Mouse (Mus musculus): ENCODE results near the gene Rrp1b. TPM values are rescaled to one million over a fixed set of nuclear protein-coding genes. Genes with fewer than 3 reads are reported as not detected.

Gene Rrp1b
- total RNA-seq (2021), result 1 to 10 TPM; 5.9 to 8.4 TPM
- long read RNA-seq, experiment 1, partial matches to known transcripts, result 0 of 1 reads
- long read RNA-seq, experiment 1, other reads (novel, unspliced or antisense), result 1 of 1 reads
- long read RNA-seq, experiment 2, partial matches to known transcripts, result 1 of 2 reads
- long read RNA-seq, experiment 2, other reads (novel, unspliced or antisense), result 0 of 2 reads

DNA sequence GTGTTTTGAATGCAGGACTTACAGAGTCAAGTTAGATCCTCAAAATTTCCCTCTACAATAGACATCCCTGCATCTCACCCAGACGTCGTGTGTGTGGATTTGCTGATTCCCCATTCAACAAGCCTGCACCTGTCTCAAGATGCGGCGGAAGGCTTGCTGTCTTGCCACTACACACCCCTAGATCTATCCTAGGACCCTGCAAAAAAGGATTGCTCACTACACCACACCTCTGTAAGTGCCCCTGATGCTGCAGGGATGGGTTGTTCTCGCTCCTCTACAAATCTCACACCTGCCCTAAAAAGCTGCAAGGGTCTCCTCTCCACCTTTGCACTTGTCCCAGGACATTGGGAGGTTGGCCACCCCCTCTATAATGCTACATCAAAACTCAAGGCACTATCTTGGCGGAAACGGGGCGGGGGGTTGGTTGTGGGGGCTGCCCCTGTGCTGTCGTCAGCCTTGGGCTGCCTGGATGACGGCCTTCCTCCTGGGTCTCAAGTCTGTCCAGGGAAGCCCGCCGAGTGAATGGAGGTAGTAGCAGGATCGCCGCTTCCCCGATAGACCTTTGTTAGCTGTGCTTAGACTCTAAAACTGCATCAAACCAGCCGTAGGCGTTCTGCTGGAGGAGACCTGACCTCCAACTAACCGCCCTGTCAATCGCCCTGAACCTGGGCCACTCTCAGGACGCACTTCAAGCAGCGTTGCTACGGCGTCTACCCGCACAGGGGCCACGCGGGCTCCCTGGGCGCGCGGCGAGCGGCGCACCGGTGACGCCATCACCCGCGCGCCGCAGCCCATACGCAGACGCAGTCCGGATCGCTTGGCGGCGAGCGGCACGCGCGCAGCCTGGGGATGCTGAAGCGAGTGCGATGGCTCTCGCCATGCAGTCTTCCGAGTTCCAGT lies at the start of gene Rrp1b, which contains the start of gene Hsf2bp:
Gene Rrp1b (plus strand): TSS at position 492 of the 900 bp plus-strand sequence.
Gene Hsf2bp (minus strand): TSS at position 741 of the 900 bp plus-strand sequence.
- peak; percentile 55 for DNase-seq (ENCODE audit: low spot score)

DNA sequence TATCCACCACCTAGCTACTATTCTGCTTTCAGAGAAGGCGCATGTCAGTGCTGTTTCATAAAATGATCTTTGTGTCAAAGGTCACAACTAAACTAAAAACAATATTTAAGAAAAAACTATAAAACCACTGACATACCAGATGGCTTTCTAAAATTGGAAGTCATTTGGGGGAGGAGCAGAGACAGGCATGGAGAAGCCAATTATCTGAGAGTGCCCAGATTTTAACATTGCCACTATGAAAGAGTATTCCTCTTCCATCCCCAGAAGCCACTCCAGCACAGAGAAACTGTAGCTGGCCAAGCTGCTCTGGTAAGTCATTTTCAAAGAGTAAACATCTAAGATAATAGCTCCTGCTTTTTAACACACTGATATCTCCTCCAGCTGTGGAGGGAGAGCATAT lies 49.0 kb upstream of the Rrp1b start:
- no peak for DNase-seq (ENCODE audit: low spot score)

DNA sequence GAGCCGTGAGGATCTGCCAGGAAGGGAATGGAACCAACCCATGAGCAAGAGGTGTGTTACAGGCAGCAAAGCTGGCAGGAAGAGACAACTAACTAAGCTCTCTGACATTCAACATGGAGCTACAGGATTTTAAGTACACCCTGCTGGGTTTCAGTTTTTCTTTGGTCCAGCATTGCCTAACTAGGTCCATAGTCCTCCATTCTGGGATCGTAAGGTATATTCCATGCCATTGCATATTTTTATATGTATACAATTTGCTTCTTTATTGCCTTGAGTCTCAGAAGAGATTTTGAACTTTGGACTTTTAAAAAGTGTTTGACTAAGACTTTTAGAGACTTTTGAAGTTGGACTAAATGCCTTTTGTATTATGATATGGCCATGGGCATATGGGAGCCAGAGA lies 46.9 kb upstream of the Rrp1b start:
- DNase-seq (ENCODE audit: low spot score), result no peak

DNA sequence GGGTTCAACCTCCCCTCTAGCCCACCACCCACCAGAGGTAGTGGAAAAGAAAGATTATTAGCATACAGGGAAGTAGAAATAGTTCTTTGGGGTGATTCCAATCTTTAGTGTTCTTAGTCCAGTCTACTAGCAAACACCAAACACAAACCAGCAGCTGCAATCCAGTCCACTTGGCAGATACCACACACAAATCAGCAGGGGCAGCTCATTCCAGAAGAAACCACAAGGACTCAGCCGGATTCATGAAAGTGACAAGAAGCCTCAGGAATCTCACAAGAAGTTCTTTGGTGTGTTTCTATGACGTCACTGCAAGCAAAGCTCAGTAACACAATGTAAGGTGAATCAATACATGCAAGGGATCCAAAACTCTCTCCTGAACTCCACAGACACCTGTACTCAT lies 43.9 kb upstream of the Rrp1b start:
- DNase-seq (ENCODE audit: low spot score), result no peak

DNA sequence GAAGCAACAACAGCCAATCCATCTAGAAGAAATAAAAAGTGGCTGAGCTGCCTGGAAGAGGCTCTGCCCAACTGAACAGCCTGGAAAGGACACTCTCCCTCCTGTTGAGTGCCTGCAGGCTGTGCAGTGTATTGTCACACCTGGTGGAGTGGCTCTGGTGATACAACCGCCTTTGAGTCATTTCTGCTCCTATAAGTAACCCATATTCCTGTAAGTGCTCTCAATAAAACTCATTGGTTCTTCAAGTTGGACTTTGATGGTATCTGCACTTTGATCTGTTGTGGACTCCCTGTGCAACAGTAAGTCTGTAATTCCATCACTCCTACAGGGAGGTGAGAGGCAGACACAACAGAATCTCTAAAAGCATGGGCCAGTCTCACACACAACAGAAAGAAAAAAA lies 42.5 kb upstream of the Rrp1b start:
- no peak for DNase-seq (ENCODE audit: low spot score)

DNA sequence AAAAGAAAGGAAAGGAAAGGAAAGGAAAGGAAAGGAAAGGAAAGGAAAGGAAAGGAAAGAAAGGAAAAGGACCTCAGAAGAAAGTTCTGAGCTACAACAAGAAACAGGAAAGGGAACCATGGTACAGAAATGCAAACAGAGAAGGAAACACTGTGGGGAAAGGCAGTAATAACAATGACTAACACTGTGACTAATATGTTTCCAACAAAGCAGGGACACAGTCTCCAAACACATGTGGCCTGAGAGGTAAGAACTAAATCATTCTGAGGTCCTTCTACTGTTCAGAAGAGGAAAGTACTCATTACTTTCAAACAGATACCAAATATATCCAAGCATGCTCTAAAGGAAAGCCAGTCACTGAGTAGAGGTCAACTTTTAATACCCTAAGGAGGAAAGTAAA lies 41.8 kb upstream of the Rrp1b start:
- no peak for DNase-seq (ENCODE audit: low spot score)

- no peak for DNase-seq (ENCODE audit: low spot score)
Measured at GRCm38 (mm10) chr17:31995784-31996183, 40.1 kb upstream of the Rrp1b start.

DNA sequence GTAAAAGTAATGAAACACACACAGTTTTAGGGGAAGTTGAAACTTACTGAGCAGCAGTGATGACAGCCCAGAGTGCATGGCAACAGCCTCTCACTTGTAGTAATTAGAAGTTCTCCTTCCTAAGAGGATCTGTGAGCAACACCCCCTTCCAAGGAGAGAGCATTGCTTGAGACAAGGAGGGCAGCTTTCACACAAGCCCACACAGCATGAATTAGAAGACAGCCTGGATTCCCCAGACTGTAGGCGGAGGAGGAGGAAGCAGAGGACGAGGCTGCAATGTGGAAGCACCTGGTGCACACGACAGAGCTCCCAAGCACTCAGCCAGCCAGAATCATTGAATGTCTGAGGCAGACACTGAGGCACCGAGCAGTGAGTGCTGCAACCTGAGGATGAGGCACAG lies 39.6 kb upstream of the Rrp1b start:
- no peak for DNase-seq (ENCODE audit: low spot score)

GRCm38 (mm10) chr17:31998351-31998750 lies 37.5 kb upstream of the Rrp1b start:
- no peak for DNase-seq (ENCODE audit: low spot score)

GRCm38 (mm10) chr17:32003251-32003650 lies 32.6 kb upstream of the Rrp1b start:
- DNase-seq (ENCODE audit: low spot score), result no peak

- DNase-seq (ENCODE audit: low spot score), result peak; percentile 38
Measured at GRCm38 (mm10) chr17:32006800-32007199, 29.1 kb upstream of the Rrp1b start.

DNA sequence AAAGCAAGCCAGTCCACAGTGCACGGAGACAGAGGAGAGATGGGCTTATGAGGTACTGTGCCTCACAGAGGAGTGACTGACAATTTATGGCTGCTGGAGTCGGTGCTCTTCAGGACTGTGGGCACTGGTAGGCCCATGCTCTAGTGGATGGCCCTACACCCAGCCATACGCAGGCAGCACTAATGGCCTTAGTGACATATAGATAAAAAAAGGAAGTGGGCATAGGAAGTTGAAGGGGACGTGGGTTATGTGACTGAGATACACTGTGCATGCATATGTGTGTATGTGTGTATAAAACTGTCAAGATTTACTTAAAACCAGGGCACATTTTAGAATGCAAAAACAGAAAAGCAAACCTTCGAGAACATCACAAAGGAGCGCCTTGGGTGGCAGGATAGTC lies 24.2 kb upstream of the Rrp1b start:
- DNase-seq (ENCODE audit: low spot score), result no peak

DNA sequence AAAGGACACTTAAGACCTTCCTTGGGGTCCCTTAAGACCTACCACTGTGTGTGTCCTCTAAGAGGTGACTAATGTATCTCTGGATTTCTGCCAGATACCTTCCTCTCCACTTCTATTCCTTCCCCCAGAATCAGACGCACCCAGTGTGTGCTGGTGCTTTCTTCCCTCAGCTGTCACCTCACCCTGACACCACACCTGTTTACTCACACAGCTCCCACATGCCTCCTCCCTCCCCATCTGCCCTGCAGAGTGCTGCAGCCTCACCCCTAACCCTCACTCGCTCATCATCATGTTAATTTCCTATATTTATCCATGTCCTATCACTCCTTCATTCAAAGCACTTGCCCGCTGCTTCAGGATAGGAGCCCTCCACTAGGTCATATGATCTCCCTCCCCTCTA lies 23.6 kb upstream of the Rrp1b start:
- no peak for DNase-seq (ENCODE audit: low spot score)

DNA sequence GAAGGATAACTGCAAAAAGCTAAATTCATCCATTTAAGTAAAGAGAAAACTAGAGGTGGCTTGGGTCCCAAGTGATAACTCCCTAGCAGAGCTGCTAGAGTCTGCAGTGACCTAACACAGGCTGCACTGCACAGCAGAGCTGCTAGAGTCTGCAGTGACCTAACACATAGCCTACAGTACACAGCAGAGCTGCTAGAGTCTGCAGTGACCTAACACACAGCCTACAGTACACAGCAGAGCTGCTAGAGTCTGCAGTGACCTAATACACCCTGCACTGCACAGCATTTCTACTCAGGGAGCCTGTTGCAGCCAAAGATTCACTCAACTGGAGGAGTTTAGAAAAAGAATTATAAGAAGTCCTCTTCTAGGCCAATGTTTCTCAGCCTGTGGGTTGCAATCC lies 22.2 kb upstream of the Rrp1b start:
- DNase-seq (ENCODE audit: low spot score), result no peak

DNA sequence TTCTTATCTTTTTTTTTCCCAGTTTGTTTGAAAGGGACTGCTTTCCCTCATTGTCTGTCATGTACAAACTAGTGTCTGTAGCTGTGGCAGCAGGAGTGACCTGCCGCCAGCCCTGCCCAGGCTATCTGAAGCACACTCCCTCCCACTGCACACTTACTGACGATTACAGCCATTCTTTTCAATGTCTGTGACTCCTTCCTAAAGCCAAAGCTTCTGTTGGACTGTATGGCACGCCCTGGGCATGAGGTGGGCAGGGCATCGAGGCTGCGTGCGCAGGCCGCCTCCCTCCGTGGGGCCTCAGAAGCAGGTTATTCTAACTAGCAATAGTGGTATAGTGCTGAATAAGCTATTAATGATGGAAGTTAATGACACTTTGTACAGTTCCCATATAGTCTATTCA lies 19.4 kb upstream of the Rrp1b start:
- no peak for DNase-seq (ENCODE audit: low spot score)

- DNase-seq (ENCODE audit: low spot score), result peak; percentile 65
Measured at GRCm38 (mm10) chr17:32018127-32018894, 17.6 kb upstream of the Rrp1b start.

DNA sequence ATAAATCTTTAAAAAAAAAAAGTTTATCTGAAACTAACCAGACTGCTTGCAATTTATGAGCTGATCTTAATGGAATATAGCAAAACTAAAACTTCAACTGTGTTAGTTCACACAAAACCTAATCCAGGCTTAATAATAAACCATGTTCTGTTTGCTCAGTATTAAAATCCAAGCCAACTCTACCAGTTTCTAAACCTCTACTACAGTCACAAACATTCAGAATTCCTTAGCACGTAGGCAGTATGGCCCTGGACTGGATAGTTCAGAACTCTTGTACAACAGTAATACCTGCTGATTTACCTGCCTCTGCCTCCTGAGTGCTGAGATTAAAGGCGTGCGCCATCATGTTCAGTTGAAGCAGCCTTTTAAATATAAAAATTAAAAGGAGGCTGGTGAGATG lies 13.9 kb upstream of the Rrp1b start:
- no peak for DNase-seq (ENCODE audit: low spot score)

- no peak for DNase-seq (ENCODE audit: low spot score)
Measured at GRCm38 (mm10) chr17:32022551-32022950, 13.3 kb upstream of the Rrp1b start.

GRCm38 (mm10) chr17:32023088-32023487 lies 12.8 kb upstream of the Rrp1b start:
- DNase-seq (ENCODE audit: low spot score), result peak; percentile 43

GRCm38 (mm10) chr17:32024671-32025073 lies 11.2 kb upstream of the Rrp1b start:
- no peak for DNase-seq (ENCODE audit: low spot score)

GRCm38 (mm10) chr17:32025386-32025785 lies 10.5 kb upstream of the Rrp1b start:
- DNase-seq (ENCODE audit: low spot score), result peak; percentile 73

DNA sequence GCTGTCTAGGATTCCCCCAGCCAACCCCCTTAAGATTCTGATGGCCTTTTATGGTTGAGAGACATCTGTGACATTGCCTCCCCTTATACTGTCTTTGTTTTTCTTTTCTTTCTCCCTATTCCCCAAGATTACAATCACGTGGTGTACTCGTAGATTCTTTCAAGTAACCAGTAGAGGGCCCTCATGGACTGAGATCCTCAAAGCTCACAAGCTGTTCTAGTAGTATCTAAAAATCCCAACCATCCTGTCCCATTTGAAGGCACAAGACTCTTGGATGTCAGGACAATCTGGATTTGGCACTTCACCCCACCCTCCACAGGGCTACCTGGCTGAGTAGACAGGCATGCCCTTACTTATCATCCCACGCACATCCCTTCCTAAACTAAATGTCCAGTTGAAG lies 8.2 kb upstream of the Rrp1b start:
- no peak for DNase-seq (ENCODE audit: low spot score)
